Mouse (Mus musculus) cerebellum, adult 2 months (tissue): Measurements from ENCODE around the gene Plekha8.

Source experiments
- CTCF ChIP-seq: fragments of 200-500 bp; IDR thresholded peaks from 2 replicates; pipeline ENCODE4 v1.5.1; 2011; ENCODE audit warnings: low read depth, mild to moderate bottlenecking, control low read depth, low read length, moderate library complexity, borderline replicate concordance; ENCODE audit not compliant: insufficient read depth
- POLR2A ChIP-seq: fragments of 200-500 bp; IDR thresholded peaks from 2 replicates; pipeline ENCODE4 v1.6.1; 2011; ENCODE audit warnings: low read length, control low read depth, borderline replicate concordance; ENCODE audit not compliant: insufficient read depth

DNA sequence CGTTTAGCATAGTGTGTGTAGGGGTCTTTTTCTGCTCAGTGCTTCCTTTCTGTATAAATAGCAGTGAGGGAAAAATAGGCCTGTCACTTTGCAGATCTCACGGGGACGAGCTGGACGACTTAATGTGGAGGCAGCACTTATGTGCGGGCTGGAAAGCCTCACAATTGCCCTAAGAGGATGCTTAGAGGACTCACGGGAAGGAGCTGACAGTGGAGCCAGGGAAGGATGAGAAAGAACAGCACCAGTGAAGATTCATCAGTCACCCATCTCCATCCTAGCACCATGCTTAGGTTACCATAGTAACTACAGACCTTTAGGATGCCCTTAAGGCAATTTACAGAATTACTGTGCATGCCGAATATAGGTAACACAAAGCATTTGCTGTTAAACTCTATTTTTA, 25.1 kb upstream of the Plekha8 start:
- TF ChIP-seq CTCF (no peak), POLR2A (no peak)
